Mouse (Mus musculus): ENCODE measurements at regions not wholly inside any gene's neighbourhood (a gene's known extent, or its start where the extent isn't known, plus 50 kb on each side); places are given as distances from the start of the nearest gene placed in this dataset.

GRCm38 (mm10) chr14:71893361-71893760 is 598.3 kb downstream of the Gm9195 start:
- H3K27ac ChIP-seq (ENCODE audit: low read length), result no peak overlapping the region
- no peaks in the 10 kb centered on the region for H3K36me3 ChIP-seq (ENCODE audit: control insufficient read depth, insufficient read depth)
- no peak overlapping the region for H3K4me3 ChIP-seq (replicated peaks; ENCODE audit: low read length)
- WGBS, result 77% methylated on average over 1 of the region's 1 CpGs
- H3K4me1 ChIP-seq (replicated peaks; ENCODE audit: control insufficient read depth, insufficient read depth, low read length), result no peaks in the 10 kb centered on the region
- no peak overlapping the region for H3K4me2 ChIP-seq (ENCODE audit: low read length)
- H3K27me3 ChIP-seq (replicated peaks; ENCODE audit: control insufficient read depth, insufficient read depth, low read length), result no peaks in the 10 kb centered on the region
- no peaks in the 10 kb centered on the region for H3K9me3 ChIP-seq (ENCODE audit: control insufficient read depth, low read length)
- no peak for ATAC-seq
- no peak overlapping the region for H3K9ac ChIP-seq (replicated peaks; ENCODE audit: low read depth, low read length)

GRCm38 (mm10) chr14:71891667-71892066 is 600.0 kb downstream of the Gm9195 start:
- no peak overlapping the region for H3K4me2 ChIP-seq (ENCODE audit: low read length)
- no peak overlapping the region for H3K9ac ChIP-seq (replicated peaks; ENCODE audit: low read depth, low read length)
- H3K4me3 ChIP-seq (replicated peaks; ENCODE audit: low read length), result no peak overlapping the region
- no peaks in the 10 kb centered on the region for H3K9me3 ChIP-seq (ENCODE audit: control insufficient read depth, low read length)
- no peak for ATAC-seq
- H3K36me3 ChIP-seq (ENCODE audit: control insufficient read depth, insufficient read depth), result no peaks in the 10 kb centered on the region
- H3K27me3 ChIP-seq (replicated peaks; ENCODE audit: control insufficient read depth, insufficient read depth, low read length), result no peaks in the 10 kb centered on the region
- no peak overlapping the region for H3K27ac ChIP-seq (ENCODE audit: low read length)
- WGBS, result 81% methylated on average over 1 of the region's 1 CpGs
- no peaks in the 10 kb centered on the region for H3K4me1 ChIP-seq (replicated peaks; ENCODE audit: control insufficient read depth, insufficient read depth, low read length)

GRCm38 (mm10) chr14:71882871-71883270 is 608.8 kb downstream of the Gm9195 start:
- H3K27me3 ChIP-seq (replicated peaks; ENCODE audit: control insufficient read depth, insufficient read depth, low read length), result no peaks in the 10 kb centered on the region
- H3K4me1 ChIP-seq (replicated peaks; ENCODE audit: control insufficient read depth, insufficient read depth, low read length), result no peaks in the 10 kb centered on the region
- H3K4me2 ChIP-seq (ENCODE audit: low read length), result no peak overlapping the region
- no peak overlapping the region for H3K9ac ChIP-seq (replicated peaks; ENCODE audit: low read depth, low read length)
- no peaks in the 10 kb centered on the region for H3K9me3 ChIP-seq (ENCODE audit: control insufficient read depth, low read length)
- H3K4me3 ChIP-seq (replicated peaks; ENCODE audit: low read length), result no peak overlapping the region
- no peaks in the 10 kb centered on the region for H3K36me3 ChIP-seq (ENCODE audit: control insufficient read depth, insufficient read depth)
- ATAC-seq, result no peak
- 89% methylated on average over 2 of the region's 2 CpGs for WGBS
- no peak overlapping the region for H3K27ac ChIP-seq (ENCODE audit: low read length)

GRCm38 (mm10) chr14:71845546-71845945 is 646.1 kb downstream of the Gm9195 start:
- no peak for ATAC-seq
- H3K27me3 ChIP-seq (replicated peaks; ENCODE audit: control insufficient read depth, insufficient read depth, low read length), result no peaks in the 10 kb centered on the region

GRCm38 (mm10) chr14:71808863-71809487 is 682.7 kb downstream of the Gm9195 start:
- no peak overlapping the region for H3K4me2 ChIP-seq (ENCODE audit: low read length)
- no peak overlapping the region for H3K4me3 ChIP-seq (replicated peaks; ENCODE audit: low read length)
- no peaks in the 10 kb centered on the region for H3K36me3 ChIP-seq (ENCODE audit: control insufficient read depth, insufficient read depth)
- no peaks in the 10 kb centered on the region for H3K27me3 ChIP-seq (replicated peaks; ENCODE audit: control insufficient read depth, insufficient read depth, low read length)
- no peak overlapping the region for H3K27ac ChIP-seq (ENCODE audit: low read length)
- peak; percentile 59; the same call in 1 of the 2 replicates for ATAC-seq
- no peaks in the 10 kb centered on the region for H3K4me1 ChIP-seq (replicated peaks; ENCODE audit: control insufficient read depth, insufficient read depth, low read length)
- no peak overlapping the region for H3K9ac ChIP-seq (replicated peaks; ENCODE audit: low read depth, low read length)
- 43% methylated on average over 13 of the region's 13 CpGs for WGBS
- H3K9me3 ChIP-seq (ENCODE audit: control insufficient read depth, low read length), result no peaks in the 10 kb centered on the region

More at GRCm38 (mm10) chr14:71845546-71845945, 646.1 kb downstream of the Gm9195 start:
- H3K9me3 ChIP-seq (ENCODE audit: control insufficient read depth, low read length), result no peaks in the 10 kb centered on the region
- H3K27ac ChIP-seq (ENCODE audit: low read length), result no peak overlapping the region
- H3K4me1 ChIP-seq (replicated peaks; ENCODE audit: control insufficient read depth, insufficient read depth, low read length), result no peaks in the 10 kb centered on the region
- no peak overlapping the region for H3K9ac ChIP-seq (replicated peaks; ENCODE audit: low read depth, low read length)
- H3K4me3 ChIP-seq (replicated peaks; ENCODE audit: low read length), result no peak overlapping the region
- H3K36me3 ChIP-seq (ENCODE audit: control insufficient read depth, insufficient read depth), result no peaks in the 10 kb centered on the region
- H3K4me2 ChIP-seq (ENCODE audit: low read length), result no peak overlapping the region

GRCm38 (mm10) chr14:71805624-71806023 is 686.0 kb downstream of the Gm9195 start:
- H3K4me1 ChIP-seq (replicated peaks; ENCODE audit: control insufficient read depth, insufficient read depth, low read length), result no peaks in the 10 kb centered on the region
- H3K4me2 ChIP-seq (ENCODE audit: low read length), result no peak overlapping the region
- no peaks in the 10 kb centered on the region for H3K36me3 ChIP-seq (ENCODE audit: control insufficient read depth, insufficient read depth)
- H3K4me3 ChIP-seq (replicated peaks; ENCODE audit: low read length), result no peak overlapping the region
- no peaks in the 10 kb centered on the region for H3K27me3 ChIP-seq (replicated peaks; ENCODE audit: control insufficient read depth, insufficient read depth, low read length)
- WGBS, result 83% methylated on average over 3 of the region's 3 CpGs
- no peak for ATAC-seq
- no peaks in the 10 kb centered on the region for H3K9me3 ChIP-seq (ENCODE audit: control insufficient read depth, low read length)
- H3K9ac ChIP-seq (replicated peaks; ENCODE audit: low read depth, low read length), result no peak overlapping the region
- no peak overlapping the region for H3K27ac ChIP-seq (ENCODE audit: low read length)

- no peak overlapping the region for H3K9ac ChIP-seq (replicated peaks; ENCODE audit: low read depth, low read length)
- no peak overlapping the region; the same call in 1 of the 2 replicates for H3K27ac ChIP-seq (ENCODE audit: low read length)
- no peak overlapping the region for H3K4me3 ChIP-seq (replicated peaks; ENCODE audit: low read length)
- H3K27me3 ChIP-seq (replicated peaks; ENCODE audit: control insufficient read depth, insufficient read depth, low read length), result no peaks in the 10 kb centered on the region
- H3K4me2 ChIP-seq (ENCODE audit: low read length), result no peak overlapping the region; the same call in 1 of the 2 replicates
- 39% methylated on average over 4 of the region's 4 CpGs for WGBS
- peaks cover 3% of the 10 kb centered on the region for H3K4me1 ChIP-seq (replicated peaks; ENCODE audit: control insufficient read depth, insufficient read depth, low read length)
- H3K9me3 ChIP-seq (ENCODE audit: control insufficient read depth, low read length), result no peaks in the 10 kb centered on the region
- ATAC-seq, result peak; percentile 66
- no peaks in the 10 kb centered on the region for H3K36me3 ChIP-seq (ENCODE audit: control insufficient read depth, insufficient read depth)
These were observed 691.8 kb downstream of the Gm9195 start for GRCm38 (mm10) chr14:71799861-71800260.

GRCm38 (mm10) chr14:71795713-71796112 is 695.9 kb downstream of the Gm9195 start:
- Histone ChIP-seq H3K9me3 (ENCODE audit: control insufficient read depth, low read length) (no peaks in the 10 kb centered on the region), H3K4me1 (replicated peaks; ENCODE audit: control insufficient read depth, insufficient read depth, low read length) (peaks cover 3% of the 10 kb centered on the region), H3K27ac (ENCODE audit: low read length) (no peak overlapping the region), H3K4me3 (replicated peaks; ENCODE audit: low read length) (no peak overlapping the region), H3K4me2 (ENCODE audit: low read length) (no peak overlapping the region), H3K36me3 (ENCODE audit: control insufficient read depth, insufficient read depth) (no peaks in the 10 kb centered on the region), H3K27me3 (replicated peaks; ENCODE audit: control insufficient read depth, insufficient read depth, low read length) (no peaks in the 10 kb centered on the region), H3K9ac (replicated peaks; ENCODE audit: low read depth, low read length) (no peak overlapping the region)
- no peak for ATAC-seq
- 86% methylated on average over 3 of the region's 3 CpGs for WGBS

- no peak for ATAC-seq
- H3K4me1 ChIP-seq (replicated peaks; ENCODE audit: control insufficient read depth, insufficient read depth, low read length), result no peaks in the 10 kb centered on the region
- H3K9ac ChIP-seq (replicated peaks; ENCODE audit: low read depth, low read length), result no peak overlapping the region
- no peak overlapping the region for H3K4me2 ChIP-seq (ENCODE audit: low read length)
- 51% methylated on average over 1 of the region's 1 CpGs for WGBS
- no peak overlapping the region for H3K4me3 ChIP-seq (replicated peaks; ENCODE audit: low read length)
- H3K36me3 ChIP-seq (ENCODE audit: control insufficient read depth, insufficient read depth), result no peaks in the 10 kb centered on the region
- no peaks in the 10 kb centered on the region for H3K27me3 ChIP-seq (replicated peaks; ENCODE audit: control insufficient read depth, insufficient read depth, low read length)
- H3K9me3 ChIP-seq (ENCODE audit: control insufficient read depth, low read length), result no peaks in the 10 kb centered on the region
- H3K27ac ChIP-seq (ENCODE audit: low read length), result no peak overlapping the region
These were observed 714.6 kb downstream of the Gm9195 start for GRCm38 (mm10) chr14:71776990-71777525.

GRCm38 (mm10) chr14:71766856-71767255 is 724.8 kb downstream of the Gm9195 start:
- H3K27me3 ChIP-seq (replicated peaks; ENCODE audit: control insufficient read depth, insufficient read depth, low read length), result no peaks in the 10 kb centered on the region
- H3K4me2 ChIP-seq (ENCODE audit: low read length), result no peak overlapping the region
- no peak overlapping the region for H3K4me3 ChIP-seq (replicated peaks; ENCODE audit: low read length)
- no peak overlapping the region for H3K27ac ChIP-seq (ENCODE audit: low read length)
- H3K9ac ChIP-seq (replicated peaks; ENCODE audit: low read depth, low read length), result no peak overlapping the region
- no peaks in the 10 kb centered on the region for H3K4me1 ChIP-seq (replicated peaks; ENCODE audit: control insufficient read depth, insufficient read depth, low read length)
- no peaks in the 10 kb centered on the region for H3K9me3 ChIP-seq (ENCODE audit: control insufficient read depth, low read length)
- no peaks in the 10 kb centered on the region for H3K36me3 ChIP-seq (ENCODE audit: control insufficient read depth, insufficient read depth)
- ATAC-seq, result no peak
- WGBS, result 62% methylated on average over 1 of the region's 1 CpGs

Measured in forebrain, embryonic 16.5 days (tissue).